Mouse (Mus musculus) right cerebral cortex, adult 2 months (tissue): ENCODE measurements around the gene Lpo.

Source experiments
- DNase-seq, 2 experiments: peaks; one replicate each; pipeline ENCODE4 v3.0.0; 2021 to 2022; ENCODE audit warnings: low spot score in 2 of 2

Lpo gene

DNA sequence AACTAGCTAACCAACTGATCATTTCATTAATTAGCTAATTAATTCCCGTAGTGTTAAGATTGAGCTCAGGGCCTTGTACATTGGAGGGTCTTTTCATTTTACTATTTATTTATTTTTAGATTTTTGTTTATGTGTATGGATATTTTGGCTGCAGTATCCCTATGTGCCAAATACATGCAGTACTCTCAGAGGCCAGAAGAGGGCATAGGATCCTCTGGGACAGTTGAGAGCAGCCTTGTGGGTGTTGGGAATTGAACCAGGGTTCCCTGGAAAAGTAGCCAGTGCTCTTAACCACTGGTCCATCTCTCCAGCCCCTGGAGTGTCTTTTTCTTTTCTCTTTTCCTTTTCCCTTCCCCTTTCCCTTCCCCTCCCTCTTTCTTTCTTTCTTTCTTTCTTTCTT, 22.6 kb downstream of the Lpo start:
- DNase-seq: no peak

DNA sequence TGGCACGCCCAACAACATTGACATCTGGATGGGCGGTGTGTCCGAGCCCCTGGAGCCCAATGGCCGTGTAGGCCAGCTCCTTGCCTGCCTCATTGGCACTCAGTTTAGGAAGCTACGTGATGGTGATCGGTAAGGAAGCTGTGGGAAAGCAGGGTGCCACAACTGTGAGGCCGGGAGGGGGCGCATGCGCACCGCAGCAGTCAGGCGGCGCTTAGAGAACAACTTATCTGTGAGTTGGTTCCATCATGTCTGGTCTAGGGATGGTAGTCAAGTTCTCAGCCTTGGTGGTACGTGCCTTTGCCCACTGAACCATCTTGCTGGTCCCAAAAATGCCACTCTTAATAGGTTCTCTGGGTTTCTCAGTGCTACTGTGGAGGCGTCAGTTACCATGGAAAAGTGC, 25.5 kb downstream of the Lpo start:
- DNase-seq: no peak

DNA sequence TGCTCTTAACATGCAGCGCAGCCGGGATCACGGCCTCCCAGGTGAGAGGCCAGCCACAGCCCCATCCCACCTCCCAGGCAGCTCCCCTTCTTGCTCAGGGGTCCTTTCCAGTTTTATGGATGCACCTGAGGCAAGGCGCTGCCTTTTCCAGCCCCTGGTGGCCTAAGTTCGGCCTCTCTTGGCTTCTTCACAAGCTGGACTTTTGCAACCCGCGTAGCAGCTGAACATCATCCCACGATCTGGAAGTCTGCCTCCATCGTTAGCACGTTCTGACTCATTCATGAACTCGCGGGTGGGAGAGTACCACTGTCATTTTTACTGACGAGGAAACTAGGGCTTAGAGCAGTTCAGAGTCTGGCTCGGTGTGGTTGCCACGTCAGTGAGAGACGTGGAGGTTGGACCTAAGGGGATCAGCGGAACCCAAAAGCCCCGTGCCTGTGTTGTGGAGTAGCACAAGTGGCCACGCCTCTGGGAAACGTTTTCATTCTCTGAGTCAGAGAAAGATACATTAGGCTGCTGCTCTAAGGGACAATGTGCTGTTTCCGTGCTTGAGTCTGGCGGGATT, 26.3 kb downstream of the Lpo start:
- DNase-seq: peak; percentile 63 to 74

DNA sequence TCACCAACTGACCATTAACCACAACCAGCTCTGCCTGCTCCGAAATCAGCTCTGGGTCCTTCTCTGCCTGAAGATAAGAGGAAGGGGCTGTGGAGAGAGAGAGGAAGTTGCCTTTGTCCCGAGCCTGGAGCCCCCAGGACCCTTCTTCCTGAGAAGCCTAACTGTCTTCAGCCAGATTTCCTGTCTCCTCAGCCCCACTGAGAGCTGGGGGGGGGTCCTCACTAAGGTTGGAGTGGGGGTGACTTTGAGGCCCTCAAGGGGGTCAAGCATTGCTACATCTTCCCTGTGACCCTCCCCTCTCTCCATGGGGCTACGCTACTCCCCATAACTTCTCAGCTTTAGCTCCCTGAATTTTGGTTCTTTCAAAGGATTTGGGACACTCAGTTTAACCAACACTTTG, 34.6 kb downstream of the Lpo start, which contains the start of gene Mpo:
Gene Mpo (plus strand): TSS at position 122 of the 400 bp plus-strand sequence.
- no peak for DNase-seq

DNA sequence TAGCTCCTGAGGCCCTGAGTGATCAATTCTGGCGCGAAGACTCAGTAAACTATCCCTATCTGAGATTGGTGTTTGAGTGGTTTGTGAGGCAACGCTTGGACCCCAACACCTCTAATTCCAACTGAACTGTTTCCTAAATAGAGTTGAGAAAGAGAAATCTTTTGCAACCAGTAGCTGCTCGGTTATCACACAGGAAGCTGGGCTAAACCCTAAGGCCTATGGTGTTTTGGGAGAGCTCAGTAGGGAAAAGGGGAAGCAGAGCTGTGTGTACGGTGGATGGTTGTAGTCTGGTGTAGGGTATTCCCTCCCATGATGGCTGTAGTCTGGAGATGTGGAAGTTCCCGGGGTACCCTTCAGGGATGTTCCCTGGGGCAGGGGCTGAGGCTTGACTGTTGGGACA, 38.0 kb downstream of the Lpo start:
- no peak for DNase-seq

DNA sequence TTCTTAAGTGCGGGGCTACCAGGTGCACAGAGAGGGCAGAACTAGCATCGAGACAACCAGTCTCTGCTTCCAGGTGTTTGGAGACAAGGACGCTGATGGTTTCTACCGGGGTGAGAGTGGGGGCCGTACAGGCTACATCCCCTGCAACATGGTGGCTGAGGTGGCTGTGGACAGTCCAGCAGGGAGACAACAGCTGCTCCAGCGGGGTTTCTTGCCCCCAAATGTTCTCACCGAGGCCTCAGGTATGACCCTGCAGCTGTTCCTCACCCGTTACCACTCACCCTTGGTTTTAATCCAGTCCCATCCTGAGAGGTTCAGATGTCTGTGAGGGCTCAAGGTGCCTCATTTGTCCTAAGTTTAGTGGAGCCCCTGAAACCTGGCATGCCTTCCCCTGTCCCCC, 48.0 kb downstream of the Lpo start:
- no peak for DNase-seq

DNA sequence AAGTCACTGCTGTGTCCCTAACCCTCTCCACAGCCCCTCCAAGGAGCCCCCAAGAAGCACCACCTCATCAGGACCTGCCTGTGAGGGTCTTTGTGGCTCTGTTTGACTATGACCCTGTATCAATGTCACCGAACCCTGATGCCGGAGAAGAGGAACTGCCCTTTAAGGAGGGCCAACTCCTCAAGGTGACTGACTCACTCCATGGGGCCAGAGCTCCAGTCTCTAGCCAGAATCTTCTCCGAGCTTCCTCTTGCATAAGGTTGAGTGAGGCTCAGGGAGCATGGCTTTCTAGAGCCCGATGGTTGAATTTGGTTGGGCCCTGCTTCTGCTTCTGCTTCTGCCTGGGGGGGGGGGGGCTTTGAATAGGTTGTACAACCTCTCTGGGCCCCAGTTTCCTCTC, 48.7 kb downstream of the Lpo start:
- no peak for DNase-seq

DNA sequence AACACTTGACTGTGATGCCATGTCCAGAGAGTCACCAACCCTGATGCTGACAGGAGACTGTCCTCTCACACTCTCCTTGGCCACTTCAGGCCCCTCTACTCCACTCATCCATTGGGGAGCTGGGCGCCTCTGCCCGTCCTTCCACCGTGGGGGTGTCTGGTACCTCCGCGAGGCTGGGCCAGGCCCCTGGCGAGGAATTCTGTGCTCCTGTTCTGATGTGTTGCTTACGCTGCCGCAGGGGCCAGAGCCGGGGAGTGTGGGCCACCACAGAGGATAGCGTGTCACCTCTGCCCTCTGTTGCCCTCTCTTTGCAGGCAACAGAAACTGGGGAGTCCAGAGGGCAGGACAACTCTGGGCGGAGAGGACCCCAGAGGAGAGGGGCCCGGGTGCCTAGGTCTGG, 49.2 kb downstream of the Lpo start:
- DNase-seq: no peak

DNA sequence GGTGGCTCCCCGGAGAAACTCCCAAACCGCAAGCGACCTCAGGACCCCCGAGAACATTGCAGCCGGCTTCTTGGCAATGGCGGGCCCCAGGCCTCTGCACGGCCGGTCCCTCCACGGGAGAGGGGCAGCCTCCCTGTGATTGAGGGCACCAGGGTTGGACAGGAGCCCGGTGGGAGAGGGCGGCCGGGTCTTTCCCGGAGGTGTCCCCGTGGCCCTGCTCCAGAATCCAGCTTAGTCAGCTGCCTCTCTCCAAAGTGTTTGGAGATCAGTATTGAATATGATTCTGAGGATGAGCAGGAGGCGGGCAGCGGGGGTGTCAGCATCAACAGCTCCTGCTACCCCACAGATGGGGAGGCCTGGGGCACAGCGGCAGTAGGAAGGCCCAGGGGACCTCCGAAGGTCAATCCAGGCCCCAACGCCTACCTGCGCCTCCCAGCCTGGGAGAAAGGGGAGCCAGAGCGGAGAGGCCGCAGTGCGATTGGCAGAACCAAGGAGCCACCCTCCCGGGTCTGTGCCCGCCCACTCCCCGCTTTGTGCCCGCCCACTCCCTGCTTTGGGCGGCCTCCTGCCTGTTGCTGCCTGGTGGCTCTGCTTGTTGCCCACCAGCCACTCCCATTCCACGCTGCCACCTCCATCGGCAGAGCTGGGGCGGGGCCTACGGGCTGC, 49.9 kb downstream of the Lpo start:
- peak; percentile 58 to 63 for DNase-seq

DNA sequence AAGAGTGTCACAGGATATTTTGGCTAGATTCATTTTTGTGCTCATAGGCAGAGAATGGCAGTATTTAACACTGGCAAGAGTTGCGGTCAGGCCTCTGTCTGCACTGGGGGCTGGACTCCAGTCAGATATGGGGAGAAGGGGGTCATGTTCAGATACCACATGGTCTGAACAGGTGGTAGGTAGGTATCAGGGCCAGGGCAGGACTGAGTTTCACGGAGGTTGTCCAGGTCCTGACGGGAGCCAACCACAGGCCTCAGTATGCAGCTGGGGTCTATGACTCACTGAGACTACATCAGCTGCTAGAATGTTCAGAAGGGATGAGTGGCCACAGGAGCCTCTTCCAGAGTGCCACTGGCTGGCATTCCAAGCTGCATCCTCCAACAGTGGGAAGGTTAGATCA, 55.7 kb downstream of the Lpo start:
- no peak for DNase-seq

DNA sequence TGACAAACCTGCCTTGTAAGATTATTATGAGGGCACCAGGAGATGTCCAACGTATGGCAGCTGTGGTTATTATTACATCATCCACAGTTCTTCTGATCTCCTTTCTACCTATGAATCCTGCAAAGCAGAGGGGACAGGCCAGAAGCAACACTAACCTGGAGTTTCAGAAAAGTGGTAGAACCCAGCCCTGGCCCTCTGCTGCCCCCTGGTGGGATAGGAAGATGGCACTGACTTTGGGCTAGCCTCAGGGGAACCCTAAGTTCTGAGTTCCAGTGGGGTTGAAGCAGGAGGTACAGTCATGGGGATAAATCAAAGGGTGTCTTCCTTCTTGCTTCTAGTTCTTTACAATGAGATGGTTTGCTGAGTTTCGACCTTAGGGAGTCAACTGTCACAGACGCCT, 57.1 kb downstream of the Lpo start:
- DNase-seq: peak; percentile 74 to 79

DNA sequence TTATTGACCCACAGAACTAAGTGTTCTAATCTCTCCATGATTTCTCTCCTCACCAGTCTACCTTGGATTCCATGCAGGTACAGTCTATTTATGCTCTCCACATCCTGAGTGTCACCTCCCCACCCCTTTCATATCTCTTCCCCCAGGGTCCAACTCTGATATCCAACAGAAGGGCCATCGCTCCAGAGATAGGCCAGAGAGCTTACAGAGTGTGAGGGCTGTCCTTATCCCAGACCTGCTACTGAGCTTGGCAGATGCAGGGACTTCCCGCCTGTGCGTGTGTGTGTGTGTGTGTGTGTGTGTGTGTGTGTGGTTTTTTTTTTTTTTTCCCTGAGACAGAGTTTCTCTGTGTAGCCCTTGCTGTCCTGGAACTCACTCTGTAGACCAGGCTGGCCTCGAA, 59.3 kb downstream of the Lpo start:
- no peak for DNase-seq

DNA sequence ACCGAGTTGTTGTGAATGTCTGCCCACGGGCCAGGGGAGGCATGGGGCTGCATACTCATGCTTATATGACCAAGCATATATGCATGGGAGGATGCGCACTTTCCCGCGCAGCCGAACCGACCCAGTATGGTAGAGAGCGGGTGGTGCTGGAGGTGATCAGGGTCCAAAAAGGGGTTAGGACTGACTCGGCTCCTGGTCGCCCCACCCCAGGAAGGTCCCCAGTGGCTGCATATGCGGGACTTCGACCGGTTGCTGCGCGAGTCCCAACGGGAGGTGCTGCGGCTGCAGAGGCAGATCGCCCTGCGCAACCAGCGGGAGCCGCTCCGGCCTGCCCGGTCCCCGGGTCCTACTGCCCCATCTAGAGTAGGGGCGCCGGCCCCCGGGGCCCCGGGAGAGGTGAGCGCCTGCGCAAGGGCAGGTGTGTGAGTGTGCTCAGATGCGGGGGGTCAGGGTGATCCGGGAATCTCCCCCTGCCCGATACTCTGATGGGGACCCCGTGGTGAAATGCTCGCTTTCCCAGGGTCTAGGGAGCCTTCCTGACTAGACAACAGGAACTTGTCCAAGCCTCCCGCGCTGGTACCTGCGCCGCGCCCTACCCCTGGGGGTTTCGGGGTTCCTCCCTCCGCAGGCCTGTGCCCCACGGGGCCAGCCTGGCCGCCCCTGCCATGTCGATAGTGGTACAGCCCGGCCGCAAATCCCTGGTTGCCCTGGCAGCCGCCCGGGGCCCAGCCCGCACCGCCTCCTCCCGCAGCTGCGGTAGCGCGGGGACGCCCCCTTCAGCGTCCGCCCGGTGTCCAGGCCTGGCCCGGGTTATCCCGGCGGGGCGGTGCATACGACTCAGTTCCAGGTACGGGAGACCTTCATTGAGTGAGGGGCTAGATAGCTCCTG, 63.9 kb downstream of the Lpo start:
- peak; percentile 55 to 60 for DNase-seq

DNA sequence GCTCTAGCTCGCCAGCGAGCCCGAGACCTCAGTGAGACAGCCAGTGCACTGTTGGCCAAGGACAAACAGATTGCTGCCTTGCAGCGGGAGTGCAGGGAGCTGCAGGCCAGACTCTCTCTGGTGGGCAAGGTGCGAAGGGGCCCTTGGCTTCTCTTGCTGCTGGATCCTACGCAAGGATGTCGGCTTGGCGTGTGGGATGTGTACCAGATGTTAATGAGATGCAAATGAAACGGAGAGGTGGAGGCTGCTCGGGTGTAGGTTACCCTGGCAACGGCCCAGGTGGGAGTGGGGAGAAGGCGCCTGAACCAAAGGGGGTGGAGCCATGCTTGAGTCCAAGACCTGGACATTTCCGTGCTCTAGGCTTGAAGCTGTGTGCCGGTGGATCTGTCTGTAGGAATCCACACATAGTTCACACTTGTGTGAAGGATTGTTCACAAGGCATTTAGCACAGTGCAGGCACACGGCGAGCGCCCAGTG, 64.5 kb downstream of the Lpo start:
- DNase-seq: peak; percentile 85 to 90

DNA sequence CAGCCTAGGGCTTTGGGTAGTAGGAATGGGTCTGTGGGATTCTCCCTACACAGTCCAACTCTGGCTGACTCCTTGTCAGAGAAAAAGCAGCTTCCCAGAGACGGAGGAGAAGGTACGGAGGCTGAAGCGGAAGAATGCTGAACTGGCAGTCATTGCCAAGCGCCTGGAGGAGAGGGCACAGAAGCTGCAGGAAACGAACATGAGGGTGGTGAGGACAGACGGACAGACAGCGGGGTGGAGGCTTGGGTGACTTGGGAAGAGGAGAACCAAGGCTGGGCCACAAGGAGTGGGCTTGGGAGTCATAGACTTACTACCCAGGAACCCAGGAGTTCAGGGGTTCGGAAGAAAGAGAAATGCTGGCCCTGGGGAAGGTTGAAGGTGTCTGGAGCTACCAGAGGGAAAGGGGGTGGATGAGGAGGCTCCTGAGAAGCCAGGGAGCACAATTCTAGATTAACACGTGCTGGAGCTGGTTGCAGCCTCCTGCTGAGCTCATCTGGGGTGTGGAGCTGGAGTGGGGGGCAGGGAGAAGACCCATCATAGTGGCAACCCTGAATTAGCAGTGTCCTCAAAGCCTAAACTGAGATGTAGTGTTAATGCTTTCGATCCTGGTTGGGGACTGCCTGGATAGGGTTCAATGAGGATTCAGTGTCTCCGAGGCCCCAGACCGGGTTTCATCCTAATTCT, 65.2 kb downstream of the Lpo start:
- DNase-seq: peak; percentile 39 to 44

DNA sequence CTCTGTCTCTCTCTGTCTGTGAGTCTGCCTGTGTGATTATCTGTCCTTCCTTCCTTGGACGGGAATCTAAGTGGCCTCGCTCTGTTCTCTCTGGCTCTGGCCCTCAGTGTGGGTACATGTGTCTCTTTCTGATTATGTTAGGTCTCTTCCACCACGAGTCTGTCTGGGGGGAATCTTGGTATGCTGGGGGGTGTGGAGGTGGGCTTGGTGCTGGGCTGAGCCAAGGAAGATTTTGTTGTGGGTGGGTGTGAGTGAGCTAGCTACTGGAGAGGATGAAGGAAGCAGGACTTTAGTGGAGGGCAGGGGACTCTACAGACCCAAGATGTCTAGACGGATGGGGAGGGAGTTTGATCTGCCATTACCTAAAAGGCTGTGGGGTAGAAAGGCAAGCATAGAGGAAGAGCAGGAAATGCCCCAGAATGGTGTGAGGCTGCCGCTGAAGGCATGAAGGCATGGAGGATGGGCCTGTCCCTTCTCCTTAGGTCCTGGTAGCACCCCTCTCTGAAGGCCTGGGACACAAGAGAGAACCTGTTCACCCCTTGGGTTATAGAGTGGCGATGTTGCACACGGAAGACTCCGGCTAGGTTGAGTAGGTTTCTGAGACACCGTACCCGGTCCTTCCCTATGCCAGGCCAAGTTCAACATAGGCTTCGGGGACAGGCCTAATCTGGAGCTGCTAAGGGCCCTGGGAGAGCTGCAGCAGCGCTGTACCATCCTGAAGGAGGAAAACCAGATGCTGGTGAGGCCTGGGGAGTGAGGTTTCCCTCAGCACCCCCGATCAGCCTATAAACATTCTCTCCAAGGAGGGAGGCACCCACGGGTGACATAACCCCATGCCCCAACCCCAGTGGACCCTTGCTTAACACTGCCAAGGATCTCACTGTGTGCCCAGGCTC, 66.0 kb downstream of the Lpo start:
- peak; percentile 48 for DNase-seq

DNA sequence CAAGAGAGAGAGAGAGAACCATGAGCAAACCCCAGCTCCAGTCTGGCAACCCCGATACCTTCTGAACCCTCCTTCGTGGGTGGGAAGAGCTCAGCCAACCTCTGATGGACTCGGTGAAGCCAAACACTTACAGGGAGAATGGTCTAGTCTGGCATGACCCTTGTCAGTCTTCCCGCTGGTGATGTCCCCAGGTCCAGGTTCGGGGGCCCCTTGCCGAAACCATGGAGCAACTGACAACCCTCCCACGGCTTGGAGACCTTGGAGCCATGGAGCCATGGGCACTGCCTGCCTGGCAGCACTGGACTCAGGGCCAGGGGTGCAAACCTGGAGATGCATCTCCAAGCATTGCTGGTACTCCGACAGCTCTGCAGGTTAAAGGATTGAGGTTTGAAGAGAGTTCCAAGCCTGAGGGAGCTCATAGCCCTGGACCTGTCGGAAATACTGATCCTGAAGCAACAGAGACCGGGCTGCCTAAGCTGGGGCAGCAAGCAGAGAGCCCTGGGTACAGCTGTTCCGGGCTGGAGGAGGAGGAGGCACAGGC, 66.8 kb downstream of the Lpo start:
- peak in 1 of 2 experiments; percentile 31 for DNase-seq

DNA sequence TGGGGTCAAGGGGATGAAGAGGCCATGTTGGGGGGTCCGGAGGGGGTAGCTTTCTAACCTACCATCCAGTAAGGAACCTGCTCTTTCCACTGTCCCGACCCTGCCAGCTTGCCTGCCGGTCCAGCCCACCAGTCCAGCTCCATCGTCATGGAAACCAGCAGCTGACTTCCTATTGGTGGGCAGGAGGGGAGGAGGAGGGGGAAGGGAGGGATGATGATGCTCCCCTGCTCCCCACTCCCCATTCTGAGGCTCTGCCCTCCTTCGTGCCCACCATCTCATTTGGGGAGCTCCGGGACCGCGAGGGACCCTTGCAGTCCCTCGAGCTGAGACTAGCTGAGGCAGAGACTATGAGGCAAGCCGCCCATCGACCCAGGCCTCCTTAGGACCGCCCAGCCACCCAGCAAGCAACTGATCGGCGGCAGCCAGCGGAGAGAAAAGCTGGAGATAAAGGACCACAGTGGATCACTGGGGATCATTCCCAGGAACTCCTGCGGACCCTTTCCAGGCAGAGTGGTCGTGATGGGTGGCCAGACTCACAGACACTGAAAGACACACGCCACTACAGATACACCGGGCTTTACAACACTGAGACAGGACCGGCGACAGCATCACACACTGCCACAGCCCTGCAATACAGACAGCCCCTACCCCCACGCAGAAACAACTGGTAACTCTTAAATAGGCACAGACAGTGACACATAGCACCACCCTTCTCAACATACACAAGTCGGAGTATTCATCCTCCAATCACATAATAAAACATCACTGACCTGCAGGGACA, 67.6 kb downstream of the Lpo start, which contains the start of gene Tspoap1:
Gene Tspoap1 (plus strand): TSS at position 241 of the 781 bp plus-strand sequence.
- DNase-seq: peak; percentile 73 to 79

DNA sequence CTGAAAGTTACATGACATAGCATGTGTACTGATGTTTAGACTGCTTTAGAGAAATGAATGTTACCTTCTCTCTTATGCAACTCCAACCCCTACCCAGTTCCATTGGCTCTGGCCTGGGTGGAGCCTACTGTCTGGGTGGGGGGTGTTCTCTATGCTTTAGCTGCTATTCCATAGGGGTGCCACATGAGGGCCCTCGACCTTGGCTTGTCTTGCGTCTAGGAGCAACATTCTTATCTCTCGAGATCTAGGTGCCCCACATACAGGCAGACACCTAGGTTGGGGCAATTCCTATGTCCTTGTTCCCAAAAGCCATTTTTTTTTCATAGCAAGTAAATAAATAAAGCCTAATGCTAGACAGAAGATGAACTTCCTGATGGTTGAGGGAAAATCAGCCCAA, 68.5 kb downstream of the Lpo start:
- DNase-seq: peak in 1 of 2 experiments; percentile 56
